ENCODE assay signal across 12 mouse cellular contexts in the genomic region with DNA sequence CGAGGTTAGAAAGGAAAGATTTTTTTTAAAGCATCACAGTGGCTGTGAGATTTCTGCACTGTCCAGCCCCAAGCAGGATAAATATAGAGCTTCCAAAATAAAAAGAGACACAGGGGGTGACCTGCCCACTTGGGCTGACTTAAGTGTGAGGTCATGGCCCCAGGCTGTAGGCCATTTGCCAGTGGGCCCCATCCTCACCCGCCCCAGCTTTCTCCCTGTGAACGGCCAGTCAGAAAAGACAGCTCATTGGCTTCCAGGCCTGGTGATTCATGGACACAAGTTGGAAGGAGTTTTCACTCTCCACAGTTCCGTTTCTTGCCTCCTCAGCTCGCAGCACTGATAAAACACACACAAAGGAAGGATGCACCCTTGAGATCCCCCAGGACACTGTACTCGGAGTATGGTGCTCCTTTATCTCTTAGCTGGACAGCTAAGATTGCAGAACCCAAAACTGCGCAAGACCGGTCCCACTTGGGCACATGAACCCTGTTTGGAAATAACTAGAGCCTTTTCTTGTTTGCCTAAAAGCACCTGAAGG. TPM values are rescaled to one million over a fixed set of nuclear protein-coding genes. Genes with fewer than 3 reads are reported as not detected.
A peak's percentile ranks its signal among the peaks of the same experiment; 100 is the strongest.
DNase-seq lines count a peak whose midpoint lies in the region; ATAC-seq and TF ChIP-seq lines count a peak whose summit lies in the region.
"Had no signal": no experiment of that assay in that cellular context is flagged by ENCODE, and none has a peak within 500 bp of the region (broad histone marks: within the 10 kb centered on the region; RNA-seq: fewer than 3 reads in every experiment).

No protein-coding gene starts in this region.

- 58% methylated on average over 8 of the region's 8 CpGs for WGBS in hindbrain, embryonic 12.5 days
- WGBS in hindbrain, embryonic 16.5 days: 65% methylated on average over 8 of the region's 8 CpGs
- WGBS in intestine, postnatal 0 days: 63% methylated on average over 8 of the region's 8 CpGs

- H3K36me3 ChIP-seq in hindbrain, embryonic 12.5 days: no peaks in the 10 kb centered on the region
- H3K36me3 ChIP-seq in hindbrain, embryonic 16.5 days (ENCODE audit: control insufficient read depth, insufficient read depth, low read length): no peaks in the 10 kb centered on the region
- H3K36me3 ChIP-seq in C2C12 (ENCODE audit: control insufficient read depth, insufficient read depth): peaks cover 36% of the 10 kb centered on the region
- H3K36me3 ChIP-seq in intestine, postnatal 0 days (ENCODE audit: control insufficient read depth, insufficient read depth): no peaks in the 10 kb centered on the region
- H3K36me3 ChIP-seq: hindbrain, embryonic 10.5 days; liver, embryonic 13.5 days had no signal

- peaks cover 17% of the 10 kb centered on the region for H3K79me2 ChIP-seq in C2C12 (ENCODE audit: control insufficient read depth, insufficient read depth)

- DNase-seq in gastrocnemius, postnatal 25 days: peak; percentile 68
- DNase-seq in urinary bladder, adult 2 months (ENCODE audit: low spot score): no peak
- no peak for DNase-seq in spleen, adult 18-20 months
- DNase-seq in thymus, postnatal 14 days: no peak
- DNase-seq: liver, embryonic 13.5 days; right cerebral cortex, postnatal 4 days had no signal

- no peak overlapping the region for H3K4me3 ChIP-seq in hindbrain, embryonic 12.5 days
- H3K4me3 ChIP-seq in hindbrain, embryonic 16.5 days (ENCODE audit: low read length): no peak overlapping the region
- H3K4me3 ChIP-seq in C2C12 (ENCODE audit: insufficient read depth, poor library complexity, severe bottlenecking): peak overlapping the region; percentile 56
- H3K4me3 ChIP-seq in intestine, postnatal 0 days (ENCODE audit: low read depth, low read length): no peak overlapping the region

- H3K27ac ChIP-seq in hindbrain, embryonic 12.5 days: no peak overlapping the region
- H3K27ac ChIP-seq in hindbrain, embryonic 16.5 days (ENCODE audit: low read depth, low read length): no peak overlapping the region
- no peak overlapping the region for H3K27ac ChIP-seq in intestine, postnatal 0 days (ENCODE audit: low read depth, low read length)
- H3K27ac ChIP-seq: liver, embryonic 13.5 days had no signal

- no peak for TF ChIP-seq CTCF in C2C12 (IDR thresholded peaks at IDR 0.05; ENCODE audit: control insufficient read depth, insufficient read depth, insufficient read length)
- TF ChIP-seq CTCF in intestine, postnatal 0 days (IDR thresholded peaks at IDR 0.05; ENCODE audit: low read depth): no peak

- H3K27me3 ChIP-seq in hindbrain, embryonic 12.5 days: peaks cover 36% of the 10 kb centered on the region
- peaks cover 3% of the 10 kb centered on the region; the same call in 1 of the 2 replicates for H3K27me3 ChIP-seq in hindbrain, embryonic 16.5 days (replicated peaks; ENCODE audit: control insufficient read depth, insufficient read depth, low read length)
- H3K27me3 ChIP-seq in C2C12 (ENCODE audit: control insufficient read depth, insufficient read depth, insufficient read length): no peaks in the 10 kb centered on the region
- H3K27me3 ChIP-seq in intestine, postnatal 0 days (replicated peaks; ENCODE audit: control insufficient read depth, insufficient read depth, low read length): peaks cover 20% of the 10 kb centered on the region

- peak overlapping the region; percentile 98 for H3ac ChIP-seq in C2C12 (ENCODE audit: control insufficient read depth, insufficient read length, low read depth)

- no peak for ATAC-seq in hindbrain, embryonic 12.5 days (ENCODE audit: low FRiP score)
- no peak for ATAC-seq in hindbrain, embryonic 16.5 days
- no peak for ATAC-seq in intestine, postnatal 0 days

- H3K79me3 ChIP-seq in C2C12 (ENCODE audit: low read depth): peaks cover 5% of the 10 kb centered on the region

- H3K9ac ChIP-seq in hindbrain, embryonic 12.5 days: no peak overlapping the region
- H3K9ac ChIP-seq in hindbrain, embryonic 16.5 days (ENCODE audit: low read depth, low read length): no peak overlapping the region
- no peak overlapping the region for H3K9ac ChIP-seq in intestine, postnatal 0 days (ENCODE audit: low read depth, low read length)

- peaks cover 13% of the 10 kb centered on the region; the same call in 1 of the 2 replicates for H3K4me1 ChIP-seq in hindbrain, embryonic 12.5 days
- H3K4me1 ChIP-seq in hindbrain, embryonic 16.5 days (ENCODE audit: control insufficient read depth, insufficient read depth, low read depth, low read length): peaks cover 7% of the 10 kb centered on the region
- H3K4me1 ChIP-seq in intestine, postnatal 0 days (replicated peaks; ENCODE audit: control insufficient read depth, insufficient read depth, low read length): no peaks in the 10 kb centered on the region; the same call in 1 of the 2 replicates

- no peaks in the 10 kb centered on the region for H3K9me3 ChIP-seq in hindbrain, embryonic 12.5 days (replicated peaks)
- no peaks in the 10 kb centered on the region for H3K9me3 ChIP-seq in hindbrain, embryonic 16.5 days (ENCODE audit: control insufficient read depth, low read length)
- H3K9me3 ChIP-seq in intestine, postnatal 0 days (ENCODE audit: control insufficient read depth): no peaks in the 10 kb centered on the region
- H3K9me3 ChIP-seq: hindbrain, embryonic 10.5 days; liver, embryonic 13.5 days had no signal

- H3K4me2 ChIP-seq in hindbrain, embryonic 12.5 days (replicated peaks): peak overlapping the region; percentile 99
- H3K4me2 ChIP-seq in hindbrain, embryonic 16.5 days (ENCODE audit: low read length): no peak overlapping the region; the same call in 1 of the 2 replicates
- peak overlapping the region; percentile 87; the same call in 1 of the 2 replicates for H3K4me2 ChIP-seq in intestine, postnatal 0 days (replicated peaks; ENCODE audit: low read depth)

TF ChIP-seq in C2C12, 6 proteins besides CTCF, POLR2A, EP300 and RAD21:
- TF ChIP-seq MAX (IDR thresholded peaks at IDR 0.05): peak; percentile 14
- no peak for TF ChIP-seq CEBPB (IDR thresholded peaks at IDR 0.05; ENCODE audit: low read depth)
- no peak for TF ChIP-seq USF1 (IDR thresholded peaks at IDR 0.05; ENCODE audit: low read depth)
- no peak for TF ChIP-seq MYOG (IDR thresholded peaks at IDR 0.05; ENCODE audit: control insufficient read depth, extremely low read depth, insufficient read length)

RNA-seq across cellular contexts. Expression of gene Adamts14, which starts 1.1 kb away (rescaled TPM):
- 0.72 and 0.85 TPM in 2 replicates for polyA plus RNA-seq in hindbrain, embryonic 12.5 days (2016; fragmentation: Nextera tagmentation; extraction: Ambion mirVana)
- polyA plus RNA-seq in hindbrain, embryonic 16.5 days (2015; fragmentation: Nextera tagmentation; extraction: Ambion mirVana): 0.29 and 0.55 TPM in 2 replicates
- 7.0 TPM for polyA plus RNA-seq in C2C12 (2012; fragmentation: generic; extraction: Trizol)
- 1 to 10 TPM; 2.1 to 2.4 TPM for total RNA-seq in gastrocnemius, postnatal 25 days (2021)
- polyA plus RNA-seq in intestine, postnatal 0 days (2015; fragmentation: Nextera tagmentation; extraction: Ambion mirVana): 0.60 and 0.73 TPM in 2 replicates
- 1.3 and 1.9 TPM in 2 replicates for polyA plus RNA-seq in urinary bladder, adult 2 months (2012; rRNA removed)

RNA-seq across cellular contexts. Expression of gene Prf1, which starts 25.5 kb away (rescaled TPM):
- not detected in 2 replicates for polyA plus RNA-seq in hindbrain, embryonic 12.5 days (2016; fragmentation: Nextera tagmentation; extraction: Ambion mirVana)
- polyA plus RNA-seq in hindbrain, embryonic 16.5 days (2015; fragmentation: Nextera tagmentation; extraction: Ambion mirVana): 0.07 TPM in 1 of 2 replicates, not detected in the other
- not detected for polyA plus RNA-seq in C2C12 (2012; fragmentation: generic; extraction: Trizol)
- not detected for total RNA-seq in gastrocnemius, postnatal 25 days (2021)
- polyA plus RNA-seq in intestine, postnatal 0 days (2015; fragmentation: Nextera tagmentation; extraction: Ambion mirVana): not detected in 2 replicates
- 0.74 and 0.94 TPM in 2 replicates for polyA plus RNA-seq in urinary bladder, adult 2 months (2012; rRNA removed)
- total RNA-seq: midbrain, postnatal 0 days had no signal
- polyA plus RNA-seq: hindbrain, embryonic 10.5 days; liver, embryonic 13.5 days; midbrain, postnatal 0 days had no signal
